Mouse (Mus musculus) hindbrain, embryonic 11.5 days (tissue): ENCODE data around the gene Sox10. TPM values are rescaled to one million over a fixed set of nuclear protein-coding genes. Genes with fewer than 3 reads are reported as not detected.

Experiments used
- ATAC-seq: fragments of 200-750 bp; cut with Nextera tagmentation; 2 replicates; pipeline ENCODE4 v1.8.0; 2017; ENCODE audit warnings: mild to moderate bottlenecking, moderate TSS enrichment, moderate library complexity; ENCODE audit not compliant: low FRiP score
- DNase-seq: peaks from one replicate; pipeline ENCODE4 v3.0.0-alpha.2; 2015; ENCODE audit warnings: low spot score
- H3K27ac ChIP-seq: fragments of 300-500 bp; sonication (generic); 2 replicates; pipeline ENCODE4 v1.5.1; 2014; ENCODE audit warnings: mild to moderate bottlenecking, low read depth, low read length
- H3K27me3 ChIP-seq: fragments of 300-500 bp; sonication (generic); 2 replicates; pipeline ENCODE4 v1.6.1; 2014; ENCODE audit warnings: mild to moderate bottlenecking, low read length, moderate library complexity, mixed read lengths; ENCODE audit not compliant: control insufficient read depth, insufficient read depth
- H3K36me3 ChIP-seq: fragments of 300-500 bp; sonication (generic); 2 replicates; pipeline ENCODE4 v1.6.1; 2014; ENCODE audit warnings: mild to moderate bottlenecking, low read length, moderate library complexity, mixed read lengths; ENCODE audit not compliant: control insufficient read depth, insufficient read depth
- H3K4me1 ChIP-seq: fragments of 300-500 bp; sonication (generic); replicated peaks from 2 replicates; pipeline ENCODE4 v1.6.1; 2014; ENCODE audit warnings: low read length, mixed read lengths; ENCODE audit not compliant: control insufficient read depth, insufficient read depth
- H3K4me2 ChIP-seq: fragments of 300-500 bp; sonication (generic); replicated peaks from 2 replicates; pipeline ENCODE4 v1.6.1; 2014; ENCODE audit warnings: mild to moderate bottlenecking, low read depth, low read length
- H3K4me3 ChIP-seq: fragments of 300-500 bp; sonication (generic); 2 replicates; pipeline ENCODE4 v1.5.1; 2014; ENCODE audit warnings: low read depth, low read length
- H3K9ac ChIP-seq: fragments of 300-500 bp; sonication (generic); 2 replicates; pipeline ENCODE4 v1.6.1; 2014; ENCODE audit warnings: low read depth, low read length
- H3K9me3 ChIP-seq: fragments of 300-500 bp; sonication (generic); 2 replicates; pipeline ENCODE4 v1.6.1; 2016; ENCODE audit warnings: low read length; ENCODE audit not compliant: control insufficient read depth
- WGBS: fragments of 180-500 bp; shearing (Covaris S2); extraction: QIAGEN DNeasy Blood & Tissue Kit; methylation state at CpG from one replicate; pipeline ENCODE4 v1.1.7; 2014; 5-methylcytosine and 5-hydroxymethylcytosine counted together
- polyA plus RNA-seq: library from polyadenylated mRNA; unstranded; fragments of >200 nt; fragmentation: Nextera tagmentation; extraction: Ambion mirVana; gene quantifications from 2 replicates; pipeline ENCODE4 v1.2.1, GENCODE M21; 2014

Gene Sox10
- polyA plus RNA-seq, 1 experiment from 2014 or later, result 11.4 TPM

DNA sequence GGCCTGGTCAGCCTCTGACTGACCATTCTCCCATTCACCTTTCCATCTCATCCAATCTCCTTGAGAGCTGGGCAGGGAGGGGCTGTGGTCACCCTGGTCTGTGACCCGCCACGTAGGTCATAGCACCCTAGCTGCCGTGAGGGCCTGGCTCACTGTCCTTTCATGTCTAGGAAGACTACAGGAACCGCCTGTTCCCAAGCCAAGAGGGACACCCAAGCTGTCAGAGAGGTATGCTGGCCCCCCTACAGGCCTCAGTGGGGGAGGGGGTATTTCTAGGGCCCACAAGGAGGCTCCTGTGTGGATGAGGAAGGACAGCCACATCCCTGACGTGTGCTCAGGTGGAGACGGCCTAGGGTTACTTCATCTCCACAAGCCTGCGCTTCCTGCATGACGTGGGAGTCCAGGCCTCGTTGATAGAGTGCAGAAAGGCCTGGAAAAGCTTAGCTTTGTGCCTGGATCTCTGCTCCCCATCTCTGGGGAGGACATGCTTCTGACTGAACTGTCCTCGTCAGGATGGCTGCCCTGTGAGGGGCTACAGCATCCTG lies 40.6 kb downstream of the Sox10 start:
- Histone ChIP-seq H3K36me3 (peaks cover 4% of the 10 kb centered on the region; the same call in 1 of the 2 replicates), H3K9ac (no peak overlapping the region), H3K4me3 (no peak overlapping the region), H3K27me3 (no peaks in the 10 kb centered on the region), H3K4me2 (no peak overlapping the region), H3K27ac (no peak overlapping the region), H3K9me3 (no peaks in the 10 kb centered on the region), H3K4me1 (no peaks in the 10 kb centered on the region)
- no peak for DNase-seq
- ATAC-seq, result no peak
- WGBS, result 84% methylated on average over 10 of the region's 10 CpGs

DNA sequence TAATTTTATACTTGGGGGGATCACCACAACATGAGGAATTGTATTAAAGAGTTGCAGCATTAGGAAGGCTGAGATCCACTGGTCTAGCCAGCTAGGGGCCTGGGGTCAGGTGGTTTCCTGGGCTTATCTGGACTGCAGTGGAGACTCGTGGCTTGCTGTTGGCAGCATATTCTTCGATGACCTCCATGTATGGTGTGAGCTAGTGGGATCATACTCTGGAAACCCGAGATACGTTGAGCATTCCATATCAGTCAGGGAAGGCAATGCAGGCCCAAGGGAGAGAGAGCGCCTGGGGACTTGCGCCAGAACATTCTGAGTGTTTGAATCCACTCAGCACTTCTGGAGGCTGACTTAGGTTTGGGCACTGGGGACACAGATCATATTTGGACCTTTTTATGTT lies 41.3 kb downstream of the Sox10 start:
- H3K9ac ChIP-seq, result no peak overlapping the region
- no peaks in the 10 kb centered on the region for H3K9me3 ChIP-seq
- ATAC-seq (no peak), DNase-seq (no peak)
- H3K27ac ChIP-seq, result no peak overlapping the region
- H3K36me3 ChIP-seq, result peaks cover 4% of the 10 kb centered on the region; the same call in 1 of the 2 replicates
- WGBS, result 86% methylated on average over 6 of the region's 6 CpGs
- no peak overlapping the region for H3K4me2 ChIP-seq
- no peaks in the 10 kb centered on the region for H3K4me1 ChIP-seq
- H3K27me3 ChIP-seq, result no peaks in the 10 kb centered on the region
- no peak overlapping the region for H3K4me3 ChIP-seq

GRCm38 (mm10) chr15:79122546-79122945 lies 42.5 kb downstream of the Sox10 start:
- H3K27me3 ChIP-seq, result no peaks in the 10 kb centered on the region
- 78% methylated on average over 13 of the region's 13 CpGs for WGBS
- no peaks in the 10 kb centered on the region for H3K4me1 ChIP-seq
- no peak overlapping the region for H3K4me3 ChIP-seq
- DNase-seq (no peak), ATAC-seq (no peak)
- H3K9me3 ChIP-seq, result no peaks in the 10 kb centered on the region
- H3K9ac ChIP-seq, result no peak overlapping the region
- no peak overlapping the region for H3K27ac ChIP-seq
- H3K4me2 ChIP-seq, result no peak overlapping the region
- H3K36me3 ChIP-seq, result no peaks in the 10 kb centered on the region; the same call in 1 of the 2 replicates

DNA sequence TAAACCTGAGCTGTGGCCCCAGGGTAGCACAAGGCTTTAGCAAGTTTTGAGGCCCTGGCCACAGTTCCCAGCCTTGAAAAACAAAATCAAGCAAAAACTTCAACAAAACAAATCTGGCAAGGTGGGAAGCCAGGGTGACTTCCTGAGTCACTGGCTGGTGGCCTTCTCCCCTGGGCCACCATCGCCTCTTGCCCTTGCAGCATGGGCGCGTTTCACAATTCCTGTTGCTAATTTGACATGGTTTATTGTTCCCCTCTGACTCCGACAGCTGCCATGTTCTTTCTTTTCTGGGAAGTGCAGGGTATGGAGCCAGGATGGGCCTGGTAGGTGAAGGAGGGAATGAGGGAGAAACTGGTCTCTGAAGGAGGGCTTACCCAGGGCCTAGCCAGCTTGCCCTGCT lies 42.9 kb downstream of the Sox10 start:
- no peaks in the 10 kb centered on the region for H3K27me3 ChIP-seq
- H3K4me3 ChIP-seq, result no peak overlapping the region
- no peak overlapping the region for H3K9ac ChIP-seq
- H3K4me1 ChIP-seq, result no peaks in the 10 kb centered on the region
- H3K27ac ChIP-seq, result no peak overlapping the region
- WGBS, result 68% methylated on average over 4 of the region's 4 CpGs
- H3K36me3 ChIP-seq, result no peaks in the 10 kb centered on the region
- no peaks in the 10 kb centered on the region for H3K9me3 ChIP-seq
- DNase-seq (no peak), ATAC-seq (no peak)
- no peak overlapping the region for H3K4me2 ChIP-seq

- H3K27ac ChIP-seq, result no peak overlapping the region
- H3K9me3 ChIP-seq, result no peaks in the 10 kb centered on the region
- no peak overlapping the region for H3K4me3 ChIP-seq
- no peaks in the 10 kb centered on the region for H3K36me3 ChIP-seq
- ATAC-seq, result no peak
- DNase-seq, result no peak
- 82% methylated on average over 9 of the region's 9 CpGs for WGBS
- no peaks in the 10 kb centered on the region for H3K27me3 ChIP-seq
- H3K4me1 ChIP-seq, result no peaks in the 10 kb centered on the region
- H3K4me2 ChIP-seq, result no peak overlapping the region
- H3K9ac ChIP-seq, result no peak overlapping the region
These were observed 45.5 kb downstream of the Sox10 start for GRCm38 (mm10) chr15:79119491-79119890.

DNA sequence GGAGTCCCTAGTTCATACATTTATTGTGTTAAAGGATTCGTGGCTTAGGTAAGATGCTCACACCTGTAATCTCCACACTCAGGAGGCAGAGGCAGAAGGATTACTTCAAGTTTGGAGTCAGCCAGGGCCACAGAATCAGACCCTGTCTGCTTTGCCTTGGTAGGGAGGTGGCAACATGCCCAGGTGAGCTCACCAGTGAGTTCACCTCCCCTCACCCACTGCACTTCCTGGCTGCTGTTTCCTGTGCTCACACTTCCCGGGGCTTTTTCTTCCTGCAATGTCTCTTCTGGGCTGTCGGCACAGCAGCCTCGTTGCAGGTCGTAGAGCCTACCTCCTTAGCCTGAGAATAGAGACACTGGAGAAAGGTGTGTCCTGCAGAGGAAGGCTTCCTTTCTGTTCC lies 49.8 kb downstream of the Sox10 start:
- Histone ChIP-seq H3K4me3 (no peak overlapping the region), H3K36me3 (no peaks in the 10 kb centered on the region)
- 71% methylated on average over 5 of the region's 5 CpGs for WGBS

DNA sequence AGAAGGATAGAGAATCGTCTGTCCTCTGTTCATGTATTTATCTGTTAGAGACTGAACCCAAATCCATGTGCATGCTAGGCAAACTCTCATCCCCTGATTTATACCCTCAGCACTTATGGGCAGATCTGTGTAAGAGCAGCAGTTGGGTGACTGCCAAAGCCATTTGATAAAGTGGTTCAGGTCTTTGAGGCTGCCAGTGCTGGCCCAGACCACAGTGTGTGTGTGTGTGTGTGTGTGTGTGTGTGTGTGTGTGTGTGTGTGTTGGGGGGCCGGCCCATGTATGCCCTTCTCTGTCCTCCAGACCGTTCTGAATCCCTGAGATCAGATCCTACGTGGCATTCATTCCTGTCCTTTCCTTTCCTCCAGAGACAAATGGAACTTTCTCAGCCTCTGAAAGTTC lies 53.3 kb downstream of the Sox10 start:
- no peak for DNase-seq
- Histone ChIP-seq H3K9me3 (no peaks in the 10 kb centered on the region), H3K27ac (no peak overlapping the region), H3K27me3 (peaks cover 3% of the 10 kb centered on the region; the same call in 1 of the 2 replicates), H3K4me1 (peaks cover 5% of the 10 kb centered on the region; the same call in 1 of the 2 replicates), H3K4me2 (no peak overlapping the region), H3K4me3 (no peak overlapping the region), H3K36me3 (no peaks in the 10 kb centered on the region), H3K9ac (no peak overlapping the region)
- 90% methylated on average over 3 of the region's 4 CpGs for WGBS
- no peak for ATAC-seq

More for the DNA sequence above, 49.8 kb downstream of the Sox10 start:
- Histone ChIP-seq H3K9me3 (no peaks in the 10 kb centered on the region), H3K9ac (no peak overlapping the region), H3K4me2 (no peak overlapping the region), H3K27ac (no peak overlapping the region), H3K4me1 (no peaks in the 10 kb centered on the region), H3K27me3 (no peaks in the 10 kb centered on the region)
- ATAC-seq, result no peak
- no peak for DNase-seq

DNA sequence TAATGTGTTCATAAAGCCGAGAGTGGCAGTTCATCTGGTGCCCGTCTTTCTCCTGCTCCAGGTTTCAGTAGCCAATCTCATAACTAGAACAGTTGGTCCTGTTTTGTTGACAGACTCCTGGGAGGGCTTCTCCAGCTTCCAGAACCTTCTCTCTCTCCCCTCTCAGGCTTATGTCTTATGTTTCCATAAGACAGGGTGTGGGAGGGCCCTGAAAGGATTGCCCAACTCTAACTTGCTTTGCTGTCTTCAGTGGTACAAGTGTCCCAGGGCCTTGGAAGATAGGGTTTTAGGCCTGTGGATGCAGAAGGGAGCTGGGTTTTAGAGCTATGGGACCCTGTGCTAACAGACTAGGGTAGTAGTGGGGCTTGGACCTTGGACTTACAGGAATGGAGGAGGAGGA lies 54.5 kb downstream of the Sox10 start:
- Histone ChIP-seq H3K27me3 (peaks cover 3% of the 10 kb centered on the region; the same call in 1 of the 2 replicates), H3K4me2 (no peak overlapping the region; the same call in 1 of the 2 replicates), H3K9me3 (no peaks in the 10 kb centered on the region), H3K4me1 (peaks cover 5% of the 10 kb centered on the region; the same call in 1 of the 2 replicates), H3K27ac (no peak overlapping the region), H3K4me3 (no peak overlapping the region), H3K36me3 (no peaks in the 10 kb centered on the region), H3K9ac (no peak overlapping the region)
- no peak for DNase-seq
- WGBS, result 76% methylated on average over 2 of the region's 2 CpGs
- ATAC-seq, result no peak

GRCm38 (mm10) chr15:79110031-79110430 lies 55.0 kb downstream of the Sox10 start:
- DNase-seq (peak; percentile 19), ATAC-seq (no peak)
- Histone ChIP-seq H3K4me3 (peak overlapping the region; percentile 75), H3K9ac (peak overlapping the region; percentile 88), H3K9me3 (no peaks in the 10 kb centered on the region), H3K27me3 (peaks cover 3% of the 10 kb centered on the region; the same call in 1 of the 2 replicates), H3K4me1 (peaks cover 5% of the 10 kb centered on the region; the same call in 1 of the 2 replicates), H3K27ac (no peak overlapping the region), H3K36me3 (no peaks in the 10 kb centered on the region), H3K4me2 (peak overlapping the region; percentile 93)
- 21% methylated on average over 9 of the region's 9 CpGs for WGBS
